Mouse (Mus musculus): ENCODE measurements around the gene Fgf2.

DNA sequence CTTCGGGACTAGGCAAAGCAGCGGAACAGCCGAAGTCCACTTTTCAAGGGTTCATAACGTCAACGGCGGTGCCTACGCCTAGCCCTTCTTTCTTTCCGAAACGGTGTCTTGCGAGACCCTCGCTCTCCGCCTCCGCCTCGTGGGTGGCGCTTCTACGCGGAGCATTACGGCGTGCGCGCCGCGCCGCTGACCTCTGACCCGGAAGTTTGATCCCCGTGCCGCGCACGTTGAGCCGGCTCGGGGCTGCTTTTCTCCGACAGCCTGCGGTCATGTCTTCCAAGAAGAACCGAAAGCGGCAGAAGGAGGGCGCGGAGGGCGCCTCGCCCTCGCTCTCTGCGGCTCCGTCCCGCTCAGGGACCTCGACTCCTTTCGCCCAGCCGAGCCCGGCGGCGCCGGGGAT lies 71.9 kb downstream of the Fgf2 start, which contains the start of gene Nudt6:
- TF ChIP-seq EP300 (IDR thresholded peaks at IDR 0.05; ENCODE audit: low read depth) (0 out of 2 replicates have a peak, but pooled peaks have one; percentile 25), CTCF (IDR thresholded peaks at IDR 0.05; ENCODE audit: low read depth) (0 out of 2 replicates have a peak, but pooled peaks have one; percentile 9)
